In the genomic region with DNA sequence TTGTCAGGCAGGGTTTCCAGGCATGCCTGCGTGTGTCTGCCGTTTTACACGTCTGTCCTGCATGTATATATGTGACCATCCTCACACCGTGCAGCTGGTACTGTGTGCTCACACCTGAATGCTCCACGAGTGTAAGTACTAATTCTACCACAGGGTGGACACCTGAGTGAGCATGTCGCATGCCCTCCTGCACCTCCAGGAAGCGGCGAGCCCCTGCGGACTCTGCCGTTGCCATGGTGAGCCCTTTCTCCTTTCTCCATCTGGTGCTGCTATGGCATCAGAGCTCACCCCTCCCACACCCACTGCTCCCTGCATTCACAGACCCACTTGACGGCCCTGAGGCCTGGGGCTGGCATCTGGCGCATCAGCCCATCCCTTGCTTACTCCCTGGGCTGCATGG, we compare ENCODE assay signal across 9 mouse cellular contexts. TPM values are rescaled to one million over a fixed set of nuclear protein-coding genes. Genes with fewer than 3 reads are reported as not detected.
DNase-seq lines count a peak whose midpoint lies in the region; ATAC-seq lines count a peak whose summit lies in the region.
"Had no signal": no experiment of that assay in that cellular context is flagged by ENCODE, and none has a peak within 500 bp of the region (broad histone marks: within the 10 kb centered on the region; RNA-seq: fewer than 3 reads in every experiment).

No protein-coding gene starts in this region.

- peak overlapping the region; percentile 63; the same call in 1 of the 2 replicates for H3K27ac ChIP-seq in hindbrain, embryonic 10.5 days
- peak overlapping the region; percentile 72 for H3K27ac ChIP-seq in midbrain, embryonic 16.5 days (ENCODE audit: low read length)
- H3K27ac ChIP-seq in liver, embryonic 12.5 days: no peak overlapping the region

- peaks cover 10% of the 10 kb centered on the region; the same call in 1 of the 2 replicates for H3K27me3 ChIP-seq in hindbrain, embryonic 10.5 days (ENCODE audit: insufficient read depth, poor library complexity, severe bottlenecking)
- no peaks in the 10 kb centered on the region for H3K27me3 ChIP-seq in midbrain, embryonic 16.5 days (ENCODE audit: control insufficient read depth, insufficient read depth, low read depth, low read length)
- peaks cover 5% of the 10 kb centered on the region for H3K27me3 ChIP-seq in liver, embryonic 12.5 days (replicated peaks)

- H3K4me3 ChIP-seq in hindbrain, embryonic 10.5 days: no peak overlapping the region; the same call in 1 of the 2 replicates
- no peak overlapping the region for H3K4me3 ChIP-seq in midbrain, embryonic 16.5 days (ENCODE audit: low read depth, low read length)
- no peak overlapping the region for H3K4me3 ChIP-seq in liver, embryonic 12.5 days

- peak; percentile 74 for DNase-seq in cerebellum, adult 11 months
- DNase-seq in cerebellum, postnatal 10 days: peak; percentile 82 to 87
- DNase-seq in hindbrain, embryonic 10.5 days (ENCODE audit: low spot score): peak; percentile 36
- no peak for DNase-seq in testis, postnatal 14 days (ENCODE audit: low spot score)
- no peak for DNase-seq in frontal cortex, postnatal 10 days (ENCODE audit: low spot score in 2 of 2)
- DNase-seq: liver, postnatal 0 days had no signal

- ATAC-seq in midbrain, embryonic 16.5 days: peak; percentile 78
- ATAC-seq in liver, embryonic 12.5 days: no peak
- ATAC-seq: liver, postnatal 0 days had no signal

- WGBS in hindbrain, embryonic 10.5 days: 55% methylated on average over 12 of the region's 12 CpGs
- WGBS in midbrain, embryonic 16.5 days: 39% methylated on average over 12 of the region's 12 CpGs
- 72% methylated on average over 12 of the region's 12 CpGs for WGBS in liver, embryonic 12.5 days (ENCODE audit: insufficient replicate concordance)

- peak overlapping the region; percentile 54; the same call in 1 of the 2 replicates for H3K9ac ChIP-seq in midbrain, embryonic 16.5 days (ENCODE audit: low read depth, low read length)
- no peak overlapping the region; the same call in 1 of the 2 replicates for H3K9ac ChIP-seq in liver, embryonic 12.5 days
- H3K9ac ChIP-seq: liver, postnatal 0 days had no signal

- H3K9me3 ChIP-seq in hindbrain, embryonic 10.5 days: no peaks in the 10 kb centered on the region
- no peaks in the 10 kb centered on the region for H3K9me3 ChIP-seq in midbrain, embryonic 16.5 days (replicated peaks; ENCODE audit: control insufficient read depth, low read length, poor library complexity, severe bottlenecking)
- H3K9me3 ChIP-seq in liver, embryonic 12.5 days (replicated peaks): no peaks in the 10 kb centered on the region

- peaks cover 56% of the 10 kb centered on the region for H3K4me1 ChIP-seq in hindbrain, embryonic 10.5 days (replicated peaks)
- H3K4me1 ChIP-seq in midbrain, embryonic 16.5 days (ENCODE audit: control insufficient read depth, insufficient read depth, low read length): peaks cover 22% of the 10 kb centered on the region
- H3K4me1 ChIP-seq in liver, embryonic 12.5 days: 0 out of 2 replicates have a peak, but pooled peaks cover 3% of the 10 kb centered on the region

- H3K36me3 ChIP-seq in hindbrain, embryonic 10.5 days: no peaks in the 10 kb centered on the region
- 0 out of 2 replicates have a peak, but pooled peaks cover 3% of the 10 kb centered on the region for H3K36me3 ChIP-seq in midbrain, embryonic 16.5 days (ENCODE audit: control insufficient read depth, insufficient read depth, low read length)
- H3K36me3 ChIP-seq in liver, embryonic 12.5 days: no peaks in the 10 kb centered on the region

- H3K4me2 ChIP-seq in midbrain, embryonic 16.5 days (ENCODE audit: low read length): peak overlapping the region; percentile 18
- no peak overlapping the region for H3K4me2 ChIP-seq in liver, embryonic 12.5 days
- H3K4me2 ChIP-seq: heart, embryonic 11.5 days had no signal

RNA-seq across cellular contexts. Expression of a gene that starts 24.1 kb away (rescaled TPM):
- 1.6 and 3.2 TPM in 2 replicates for polyA plus RNA-seq in hindbrain, embryonic 10.5 days (2016; fragmentation: Nextera tagmentation; extraction: Ambion mirVana)
- polyA plus RNA-seq in midbrain, embryonic 16.5 days (2015; fragmentation: Nextera tagmentation; extraction: Ambion mirVana): 42.3 and 46.5 TPM in 2 replicates
- 0.37 and 0.49 TPM in 2 replicates for polyA plus RNA-seq in liver, embryonic 12.5 days (2016; fragmentation: Nextera tagmentation; extraction: Ambion mirVana)

Comparison
In these comparisons a context has a peak if more than half of its experiments do, and no peak if none do; other contexts are left out.
1. DNase-seq: peak in cerebellum, adult 11 months (single experiment), cerebellum, postnatal 10 days (2 of 2) and hindbrain, embryonic 10.5 days (single experiment); none in testis, postnatal 14 days (single experiment) and frontal cortex, postnatal 10 days (0 of 2).
2. RNA of a gene that starts 24.1 kb away (polyA plus RNA-seq): 42.3 to 46.5 TPM in midbrain, embryonic 16.5 days; 1.6 to 3.2 TPM in hindbrain, embryonic 10.5 days and 0.37 to 0.49 TPM in liver, embryonic 12.5 days; every median in the first group is over 10 times any median in the second.